Mouse (Mus musculus) midbrain, embryonic 16.5 days (tissue): ENCODE measurements around the gene Ankfn1. TPM values are rescaled to one million over a fixed set of nuclear protein-coding genes. Genes with fewer than 3 reads are reported as not detected.

Experiments
- ATAC-seq: fragments of 200-750 bp; cut with Nextera tagmentation; 2 replicates; pipeline ENCODE4 v1.8.0; 2017; ENCODE audit warnings: moderate TSS enrichment
- H3K27ac ChIP-seq: fragments of 300-500 bp; sonication (generic); 2 replicates; pipeline ENCODE4 v1.5.1; 2014; ENCODE audit warnings: mild to moderate bottlenecking, low read length, mixed read lengths
- H3K27me3 ChIP-seq: fragments of 300-500 bp; sonication (generic); 2 replicates; pipeline ENCODE4 v1.6.1; 2014; ENCODE audit warnings: low read depth, low read length, mixed read lengths; ENCODE audit not compliant: control insufficient read depth, insufficient read depth
- H3K36me3 ChIP-seq: fragments of 300-500 bp; sonication (generic); 2 replicates; pipeline ENCODE4 v1.6.1; 2014; ENCODE audit warnings: mild to moderate bottlenecking, low read length, moderate library complexity, mixed read lengths; ENCODE audit not compliant: control insufficient read depth, insufficient read depth
- H3K4me1 ChIP-seq: fragments of 300-500 bp; sonication (generic); 2 replicates; pipeline ENCODE4 v1.6.1; 2014; ENCODE audit warnings: mild to moderate bottlenecking, low read length, mixed read lengths; ENCODE audit not compliant: control insufficient read depth, insufficient read depth
- H3K4me2 ChIP-seq: fragments of 300-500 bp; sonication (generic); 2 replicates; pipeline ENCODE4 v1.6.1; 2014; ENCODE audit warnings: mild to moderate bottlenecking, low read length, mixed read lengths
- H3K4me3 ChIP-seq: fragments of 300-500 bp; sonication (generic); 2 replicates; pipeline ENCODE4 v1.5.1; 2014; ENCODE audit warnings: low read depth, mild to moderate bottlenecking, low read length, moderate library complexity, mixed read lengths
- H3K9ac ChIP-seq: fragments of 300-500 bp; sonication (generic); 2 replicates; pipeline ENCODE4 v1.6.1; 2014; ENCODE audit warnings: low read depth, low read length, mixed read lengths
- H3K9me3 ChIP-seq: fragments of 300-500 bp; sonication (generic); replicated peaks from 2 replicates; pipeline ENCODE4 v1.6.1; 2014; ENCODE audit warnings: mild to moderate bottlenecking, low read length, mixed read lengths; ENCODE audit not compliant: control insufficient read depth, poor library complexity, severe bottlenecking
- WGBS: fragments of 180-500 bp; shearing (Covaris S2); extraction: QIAGEN DNeasy Blood & Tissue Kit; methylation state at CpG from one replicate; pipeline ENCODE4 v1.1.7; 2014; 5-methylcytosine and 5-hydroxymethylcytosine counted together
- polyA plus RNA-seq: library from polyadenylated mRNA; unstranded; fragments of >200 nt; fragmentation: Nextera tagmentation; extraction: Ambion mirVana; gene quantifications from 2 replicates; pipeline ENCODE4 v1.2.1, GENCODE M21; 2015

The Ankfn1 gene
- polyA plus RNA-seq, 1 experiment from 2014 or later, result 8.1 TPM

- Histone ChIP-seq H3K27ac (no peak overlapping the region), H3K4me3 (no peak overlapping the region), H3K4me2 (peak overlapping the region; percentile 18; the same call in 1 of the 2 replicates), H3K9me3 (peaks cover 6% of the 10 kb centered on the region), H3K27me3 (no peaks in the 10 kb centered on the region), H3K4me1 (0 out of 2 replicates have a peak, but pooled peaks cover 3% of the 10 kb centered on the region), H3K36me3 (no peaks in the 10 kb centered on the region), H3K9ac (no peak overlapping the region)
- 0 out of 2 replicates have a peak, but pooled peaks have one; percentile 48 for ATAC-seq
- WGBS, result 37% methylated on average over 8 of the region's 8 CpGs
Measured at GRCm38 (mm10) chr11:89538376-89538775, 239.1 kb downstream of the Ankfn1 start.

- no peak for ATAC-seq
- no peak overlapping the region for H3K4me2 ChIP-seq
- H3K4me3 ChIP-seq, result no peak overlapping the region
- no peaks in the 10 kb centered on the region for H3K4me1 ChIP-seq
- H3K27ac ChIP-seq, result no peak overlapping the region
- H3K9me3 ChIP-seq, result no peaks in the 10 kb centered on the region
- H3K27me3 ChIP-seq, result no peaks in the 10 kb centered on the region
- no peak overlapping the region for H3K9ac ChIP-seq
- H3K36me3 ChIP-seq, result no peaks in the 10 kb centered on the region
- WGBS, result 76% methylated on average over 4 of the region's 4 CpGs
Measured at GRCm38 (mm10) chr11:89527800-89528430, 249.5 kb downstream of the Ankfn1 start.

- Histone ChIP-seq H3K4me3 (no peak overlapping the region), H3K4me1 (no peaks in the 10 kb centered on the region), H3K27ac (no peak overlapping the region), H3K9ac (0 out of 2 replicates have a peak overlapping the region, but pooled peaks have one; percentile 3), H3K4me2 (peak overlapping the region; percentile 17; the same call in 1 of the 2 replicates), H3K27me3 (no peaks in the 10 kb centered on the region), H3K9me3 (no peaks in the 10 kb centered on the region), H3K36me3 (no peaks in the 10 kb centered on the region)
- 51% methylated on average over 9 of the region's 9 CpGs for WGBS
- no peak for ATAC-seq
Measured at GRCm38 (mm10) chr11:89515501-89515901, 262.0 kb downstream of the Ankfn1 start.

- no peak for ATAC-seq
- H3K36me3 ChIP-seq, result no peaks in the 10 kb centered on the region
- H3K27me3 ChIP-seq, result no peaks in the 10 kb centered on the region
- no peaks in the 10 kb centered on the region for H3K9me3 ChIP-seq
- no peak overlapping the region for H3K4me3 ChIP-seq
- peaks cover 8% of the 10 kb centered on the region; the same call in 1 of the 2 replicates for H3K4me1 ChIP-seq
- H3K27ac ChIP-seq, result no peak overlapping the region
- H3K4me2 ChIP-seq, result no peak overlapping the region
- 7% methylated on average over 11 of the region's 11 CpGs for WGBS
- no peak overlapping the region for H3K9ac ChIP-seq
Measured at GRCm38 (mm10) chr11:89508675-89509324, 268.7 kb downstream of the Ankfn1 start.

GRCm38 (mm10) chr11:89506595-89507245, 270.7 kb downstream of the Ankfn1 start:
- 63% methylated on average over 11 of the region's 11 CpGs for WGBS
- Histone ChIP-seq H3K4me2 (no peak overlapping the region), H3K27ac (no peak overlapping the region)

GRCm38 (mm10) chr11:89505046-89505445, 272.4 kb downstream of the Ankfn1 start:
- Histone ChIP-seq H3K9me3 (no peaks in the 10 kb centered on the region), H3K4me1 (peaks cover 8% of the 10 kb centered on the region; the same call in 1 of the 2 replicates), H3K9ac (no peak overlapping the region), H3K36me3 (no peaks in the 10 kb centered on the region), H3K4me2 (no peak overlapping the region), H3K27me3 (no peaks in the 10 kb centered on the region), H3K4me3 (no peak overlapping the region), H3K27ac (no peak overlapping the region)
- WGBS, result 88% methylated on average over 7 of the region's 7 CpGs
- no peak for ATAC-seq

More at GRCm38 (mm10) chr11:89506595-89507245, 270.7 kb downstream of the Ankfn1 start:
- Histone ChIP-seq H3K4me3 (no peak overlapping the region), H3K9me3 (no peaks in the 10 kb centered on the region), H3K9ac (no peak overlapping the region), H3K27me3 (no peaks in the 10 kb centered on the region), H3K4me1 (peaks cover 8% of the 10 kb centered on the region; the same call in 1 of the 2 replicates), H3K36me3 (no peaks in the 10 kb centered on the region)
- ATAC-seq, result 0 out of 2 replicates have a peak, but pooled peaks have one; percentile 42

- 23% methylated on average over 7 of the region's 7 CpGs for WGBS
- no peak overlapping the region for H3K4me2 ChIP-seq
- no peak for ATAC-seq
Measured at GRCm38 (mm10) chr11:89501796-89502195, 275.7 kb downstream of the Ankfn1 start.

GRCm38 (mm10) chr11:89500961-89501360, 276.5 kb downstream of the Ankfn1 start:
- no peak for ATAC-seq
- Histone ChIP-seq H3K4me3 (no peak overlapping the region), H3K9me3 (no peaks in the 10 kb centered on the region), H3K27ac (no peak overlapping the region), H3K36me3 (no peaks in the 10 kb centered on the region), H3K9ac (no peak overlapping the region), H3K27me3 (no peaks in the 10 kb centered on the region), H3K4me1 (no peaks in the 10 kb centered on the region), H3K4me2 (no peak overlapping the region)
- 86% methylated on average over 2 of the region's 2 CpGs for WGBS

More at GRCm38 (mm10) chr11:89501796-89502195, 275.7 kb downstream of the Ankfn1 start:
- no peaks in the 10 kb centered on the region for H3K9me3 ChIP-seq
- no peaks in the 10 kb centered on the region for H3K27me3 ChIP-seq
- no peak overlapping the region for H3K27ac ChIP-seq
- H3K4me1 ChIP-seq, result 0 out of 2 replicates have a peak, but pooled peaks cover 3% of the 10 kb centered on the region
- H3K36me3 ChIP-seq, result no peaks in the 10 kb centered on the region
- no peak overlapping the region for H3K4me3 ChIP-seq
- no peak overlapping the region for H3K9ac ChIP-seq
